Mouse (Mus musculus) lung, embryonic 16.5 days (tissue): ENCODE results near the gene Drap1. TPM values are rescaled to one million over a fixed set of nuclear protein-coding genes. Genes with fewer than 3 reads are reported as not detected.

Experiments used
- ATAC-seq: fragments of 200-750 bp; cut with Nextera tagmentation; 2 replicates; pipeline ENCODE4 v1.8.0; 2017; ENCODE audit warnings: low read depth, mild to moderate bottlenecking, moderate library complexity
- H3K27ac ChIP-seq: fragments of 300-500 bp; sonication (generic); 2 replicates; pipeline ENCODE4 v1.5.1; 2014; ENCODE audit warnings: mild to moderate bottlenecking, control low read depth, low read length
- H3K27me3 ChIP-seq: fragments of 300-500 bp; sonication (generic); 2 replicates; pipeline ENCODE4 v1.6.1; 2014; ENCODE audit warnings: low read depth, low read length, mixed read lengths; ENCODE audit not compliant: control insufficient read depth, insufficient read depth
- H3K36me3 ChIP-seq: fragments of 300-500 bp; sonication (generic); 2 replicates; pipeline ENCODE4 v1.6.1; 2014; ENCODE audit warnings: low read length; ENCODE audit not compliant: control insufficient read depth, insufficient read depth
- H3K4me1 ChIP-seq: fragments of 300-500 bp; sonication (generic); replicated peaks from 2 replicates; pipeline ENCODE4 v1.6.1; 2014; ENCODE audit warnings: low read length, mixed read lengths; ENCODE audit not compliant: control insufficient read depth, insufficient read depth
- H3K4me2 ChIP-seq: fragments of 300-500 bp; sonication (generic); 2 replicates; pipeline ENCODE4 v1.6.1; 2014; ENCODE audit warnings: low read depth, low read length, control low read depth
- H3K4me3 ChIP-seq: fragments of 300-500 bp; sonication (generic); 2 replicates; pipeline ENCODE4 v1.5.1; 2014; ENCODE audit warnings: mild to moderate bottlenecking, low read length, control low read depth
- H3K9ac ChIP-seq: fragments of 300-500 bp; sonication (generic); 2 replicates; pipeline ENCODE4 v1.6.1; 2014; ENCODE audit warnings: low read length, control low read depth
- H3K9me3 ChIP-seq: fragments of 300-500 bp; sonication (generic); 2 replicates; pipeline ENCODE4 v1.6.1; 2016; ENCODE audit warnings: low read length; ENCODE audit not compliant: control insufficient read depth
- WGBS: fragments of 180-500 bp; shearing (Covaris S2); extraction: QIAGEN DNeasy Blood & Tissue Kit; methylation state at CpG from one replicate; pipeline ENCODE4 v1.1.7; 2014; 5-methylcytosine and 5-hydroxymethylcytosine counted together
- polyA plus RNA-seq: library from polyadenylated mRNA; unstranded; fragments of >200 nt; fragmentation: Nextera tagmentation; extraction: Ambion mirVana; gene quantifications from 2 replicates; pipeline ENCODE4 v1.2.1, GENCODE M21; 2015

The Drap1 gene
- polyA plus RNA-seq, 1 experiment from 2014 or later = 265 TPM

DNA sequence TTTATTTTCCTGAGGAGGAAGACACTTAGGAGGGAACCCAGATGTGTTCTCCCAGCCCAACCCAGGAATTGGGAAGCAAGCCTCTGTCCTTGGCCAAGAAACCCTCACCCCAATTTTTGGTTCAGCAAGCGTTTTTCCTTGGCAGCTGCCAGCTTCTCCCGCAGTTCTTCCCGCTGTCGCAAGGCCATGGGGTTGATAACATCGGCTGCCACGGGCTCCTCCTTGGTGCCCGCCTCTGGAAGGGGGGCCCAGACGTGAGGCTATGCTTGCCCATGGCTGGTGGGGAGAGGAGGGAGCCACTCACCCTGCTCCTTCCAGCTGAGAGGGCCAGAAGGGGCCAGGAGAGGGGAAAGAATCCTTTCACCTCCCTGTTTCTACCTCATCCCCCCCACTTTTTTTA lies 40.1 kb downstream of the Drap1 start:
- H3K4me1 ChIP-seq = peaks cover 16% of the 10 kb centered on the region
- no peaks in the 10 kb centered on the region for H3K27me3 ChIP-seq
- H3K4me3 ChIP-seq = no peak overlapping the region
- no peak for ATAC-seq
- H3K36me3 ChIP-seq = peaks cover 44% of the 10 kb centered on the region
- WGBS = 91% methylated on average over 8 of the region's 8 CpGs
- H3K4me2 ChIP-seq = no peak overlapping the region
- no peak overlapping the region for H3K9ac ChIP-seq
- no peak overlapping the region for H3K27ac ChIP-seq
- H3K9me3 ChIP-seq = no peaks in the 10 kb centered on the region

DNA sequence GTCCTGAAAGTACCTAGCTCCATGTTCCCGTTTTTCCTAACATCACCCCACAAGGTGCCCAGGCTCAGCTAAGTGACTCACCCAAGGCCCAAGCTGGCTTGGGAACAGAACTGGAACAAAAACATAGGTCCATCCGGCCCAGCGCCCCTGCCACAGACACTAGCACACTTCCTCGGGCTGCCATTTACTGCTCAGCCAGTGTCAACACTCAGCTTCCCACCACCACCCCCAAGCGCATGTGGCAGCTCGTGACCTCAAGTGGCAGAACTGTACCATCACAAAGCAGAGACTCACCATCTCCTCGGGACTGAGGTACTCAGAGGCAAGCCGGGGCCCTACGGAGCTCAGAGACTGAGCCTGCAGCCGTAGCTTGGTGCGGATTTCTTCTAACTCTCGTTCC lies 41.5 kb downstream of the Drap1 start:
- H3K27ac ChIP-seq = no peak overlapping the region
- no peak overlapping the region for H3K9ac ChIP-seq
- no peaks in the 10 kb centered on the region for H3K9me3 ChIP-seq
- H3K4me2 ChIP-seq = no peak overlapping the region
- H3K4me1 ChIP-seq = peaks cover 9% of the 10 kb centered on the region
- H3K27me3 ChIP-seq = no peaks in the 10 kb centered on the region
- H3K4me3 ChIP-seq = no peak overlapping the region
- whole genome bisulfite sequencing = 89% methylated on average over 12 of the region's 12 CpGs
- no peak for ATAC-seq
- peaks cover 54% of the 10 kb centered on the region for H3K36me3 ChIP-seq

DNA sequence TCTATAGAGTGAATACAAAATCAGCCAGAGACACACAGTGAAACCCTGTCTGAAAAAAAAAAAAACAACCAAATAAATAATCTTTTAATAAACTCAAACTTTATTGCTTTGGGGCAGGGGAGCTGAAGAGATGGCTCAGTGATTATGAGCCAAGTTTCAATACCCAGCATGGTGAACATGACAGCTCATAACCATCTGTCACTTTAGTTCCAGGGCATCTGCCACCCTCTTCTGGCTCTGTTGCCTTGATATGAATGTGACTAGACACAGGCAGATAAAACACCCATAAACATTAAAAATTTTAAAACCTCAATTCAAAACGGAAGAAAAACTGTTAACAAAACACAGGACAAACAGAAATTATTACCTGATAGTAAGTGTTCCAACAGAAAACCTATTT lies 47.3 kb downstream of the Drap1 start:
- H3K4me1 ChIP-seq = no peaks in the 10 kb centered on the region
- H3K4me3 ChIP-seq = no peak overlapping the region
- no peaks in the 10 kb centered on the region for H3K9me3 ChIP-seq
- H3K27me3 ChIP-seq = no peaks in the 10 kb centered on the region
- 86% methylated on average over 1 of the region's 1 CpGs for WGBS
- H3K9ac ChIP-seq = no peak overlapping the region
- ATAC-seq = no peak
- H3K4me2 ChIP-seq = no peak overlapping the region
- H3K27ac ChIP-seq = no peak overlapping the region
- H3K36me3 ChIP-seq = peaks cover 46% of the 10 kb centered on the region

DNA sequence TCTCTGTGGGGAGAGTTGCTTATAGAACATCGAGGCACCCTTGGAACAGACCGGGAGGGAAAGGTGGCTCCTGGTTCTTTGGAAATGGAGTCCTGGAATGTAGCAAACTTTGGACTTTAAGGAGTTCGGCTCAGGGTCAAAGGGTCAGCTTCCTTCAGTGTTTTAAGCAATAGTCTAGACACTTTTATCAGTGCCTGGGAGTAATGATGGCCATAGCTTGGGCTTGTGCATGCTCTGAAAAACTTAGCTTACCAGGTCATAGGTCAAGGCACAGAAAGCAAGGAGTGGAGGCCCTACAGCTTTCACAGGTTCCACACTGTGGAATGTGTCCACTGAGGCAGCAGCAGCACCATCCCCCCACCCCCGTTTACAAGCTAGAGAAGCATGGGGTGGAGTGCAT lies 50.0 kb downstream of the Drap1 start:
- Histone ChIP-seq H3K9me3 (no peaks in the 10 kb centered on the region), H3K4me1 (no peaks in the 10 kb centered on the region), H3K4me2 (no peak overlapping the region), H3K27ac (no peak overlapping the region), H3K9ac (no peak overlapping the region), H3K4me3 (no peak overlapping the region), H3K36me3 (peaks cover 44% of the 10 kb centered on the region), H3K27me3 (no peaks in the 10 kb centered on the region)
- ATAC-seq = no peak
- 68% methylated on average over 4 of the region's 4 CpGs for WGBS

DNA sequence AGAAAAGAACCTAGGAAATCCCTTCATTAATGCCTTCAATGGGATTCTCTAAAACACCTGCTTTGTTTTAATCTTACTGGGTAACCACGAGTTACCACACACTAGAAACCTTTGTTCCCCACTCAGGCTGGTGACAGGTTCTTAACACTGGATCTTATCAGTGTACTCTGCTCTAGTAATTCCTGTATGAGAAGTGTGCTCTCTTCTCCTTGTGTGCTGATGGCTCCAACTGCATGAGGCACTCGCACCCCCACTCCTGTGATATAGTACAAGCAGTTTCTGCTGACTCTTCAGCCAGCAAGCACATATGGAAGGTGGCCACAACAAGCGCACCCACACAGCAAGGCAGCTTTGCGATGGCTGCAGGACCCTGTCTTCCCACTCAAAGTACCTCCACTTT lies 50.6 kb downstream of the Drap1 start:
- WGBS = 77% methylated on average over 4 of the region's 4 CpGs
- ATAC-seq = no peak
- H3K4me3 ChIP-seq = no peak overlapping the region
- H3K36me3 ChIP-seq = peaks cover 43% of the 10 kb centered on the region
- no peak overlapping the region for H3K4me2 ChIP-seq
- H3K9ac ChIP-seq = no peak overlapping the region
- H3K4me1 ChIP-seq = no peaks in the 10 kb centered on the region
- no peaks in the 10 kb centered on the region for H3K27me3 ChIP-seq
- no peak overlapping the region for H3K27ac ChIP-seq
- no peaks in the 10 kb centered on the region for H3K9me3 ChIP-seq

Other genes starting within 250 kb of the Drap1 start
- gene Pacs1, start 151.9 kb downstream of the Drap1 start, polyA plus RNA-seq = 16.5 and 21.0 TPM in 2 replicates
- gene Sf3b2, start 129.5 kb downstream of the Drap1 start, polyA plus RNA-seq = 322 TPM in 2 replicates
- 1.4 and 2.0 TPM in 2 replicates for gene Gal3st3, start 126.6 kb downstream of the Drap1 start, polyA plus RNA-seq
- not detected in 2 replicates for gene Catsper1, start 89.2 kb downstream of the Drap1 start, polyA plus RNA-seq
- 0.67 and 1.4 TPM in 2 replicates for gene Cst6, start 75.4 kb downstream of the Drap1 start, polyA plus RNA-seq
- 49.4 and 50.1 TPM in 2 replicates for gene Eif1ad, start 58.2 kb downstream of the Drap1 start, polyA plus RNA-seq
- 433 and 448 TPM in 2 replicates for gene Banf1, start 57.8 kb downstream of the Drap1 start, polyA plus RNA-seq
- gene Sart1, start 36.3 kb downstream of the Drap1 start, polyA plus RNA-seq = 67.4 and 69.7 TPM in 2 replicates
- gene Tsga10ip, start 22.5 kb downstream of the Drap1 start, polyA plus RNA-seq = 1.3 and 1.5 TPM in 2 replicates
- 20.7 and 28.3 TPM in 2 replicates for gene AI837181, start 165 bp upstream of the Drap1 start, polyA plus RNA-seq
- gene Fosl1, start 22.6 kb upstream of the Drap1 start, polyA plus RNA-seq = not detected in 2 replicates
- 7.5 and 7.7 TPM in 2 replicates for gene Ccdc85b, start 32.9 kb upstream of the Drap1 start, polyA plus RNA-seq
- 111 and 119 TPM in 2 replicates for gene Fibp, start 35.6 kb upstream of the Drap1 start, polyA plus RNA-seq
- gene Ctsw, start 43.5 kb upstream of the Drap1 start, polyA plus RNA-seq = 2.2 and 3.8 TPM in 2 replicates
- 197 and 200 TPM in 2 replicates for gene Efemp2, start 49.0 kb upstream of the Drap1 start, polyA plus RNA-seq
- 45.7 and 51.4 TPM in 2 replicates for gene Mus81, start 63.4 kb upstream of the Drap1 start, polyA plus RNA-seq
- gene Cfl1, start 65.5 kb upstream of the Drap1 start, polyA plus RNA-seq = 2,553 and 2,793 TPM in 2 replicates
- gene 1700020D05Rik, start 78.8 kb upstream of the Drap1 start, polyA plus RNA-seq = not detected in 2 replicates
- 7.4 and 7.7 TPM in 2 replicates for gene Snx32, start 85.6 kb upstream of the Drap1 start, polyA plus RNA-seq
- 2.6 and 3.7 TPM in 2 replicates for gene Ovol1, start 135.7 kb upstream of the Drap1 start, polyA plus RNA-seq
- 6.1 and 7.0 TPM in 2 replicates for gene Ap5b1, start 143.0 kb upstream of the Drap1 start, polyA plus RNA-seq
- gene Rnaseh2c, start 176.9 kb upstream of the Drap1 start, polyA plus RNA-seq = 131 and 159 TPM in 2 replicates
- gene Kat5, start 185.3 kb upstream of the Drap1 start, polyA plus RNA-seq = 55.1 and 57.3 TPM in 2 replicates
- gene Rela, start 212.5 kb upstream of the Drap1 start, polyA plus RNA-seq = 55.5 and 62.1 TPM in 2 replicates
- gene Sipa1, start 238.7 kb upstream of the Drap1 start, polyA plus RNA-seq = 42.2 and 43.7 TPM in 2 replicates